Comparison of ENCODE assay signal across 17 mouse cellular contexts in genomic region chr15:21069264-21069663, GRCm38 (mm10).
"Had no signal": no experiment of that assay in that cellular context is flagged by ENCODE, and none has a peak within 500 bp of the region (broad histone marks: within the 10 kb centered on the region; RNA-seq: fewer than 3 reads in every experiment).

No protein-coding gene starts in this region.

- H3K36me3 ChIP-seq: neural tube, embryonic 12.5 days; neural tube, embryonic 13.5 days; neural tube, embryonic 15.5 days; stomach, embryonic 15.5 days had no signal

- H3K9me3 ChIP-seq: neural tube, embryonic 12.5 days; neural tube, embryonic 13.5 days; neural tube, embryonic 15.5 days; stomach, embryonic 15.5 days had no signal

- H3K4me1 ChIP-seq: neural tube, embryonic 12.5 days; neural tube, embryonic 13.5 days; neural tube, embryonic 15.5 days; stomach, embryonic 15.5 days had no signal

- H3K27me3 ChIP-seq: neural tube, embryonic 12.5 days; neural tube, embryonic 13.5 days; neural tube, embryonic 15.5 days; stomach, embryonic 15.5 days had no signal

- H3K4me3 ChIP-seq: neural tube, embryonic 12.5 days; neural tube, embryonic 13.5 days; neural tube, embryonic 15.5 days; stomach, embryonic 15.5 days had no signal

- H3K27ac ChIP-seq: neural tube, embryonic 12.5 days; neural tube, embryonic 13.5 days; neural tube, embryonic 15.5 days; stomach, embryonic 15.5 days; stomach, postnatal 0 days had no signal

- H3K9ac ChIP-seq: neural tube, embryonic 12.5 days; neural tube, embryonic 13.5 days; neural tube, embryonic 15.5 days; stomach, embryonic 15.5 days had no signal

- DNase-seq: retina, postnatal 1 day; right cerebral cortex, adult 18-20 months; right cerebral cortex, postnatal 14 days; right cerebral cortex, postnatal 25 days; right cerebral cortex, postnatal 4 days; spleen, adult 18-20 months; thymus, adult 18-20 months; thymus, adult 2 months; thymus, postnatal 14 days; thymus, postnatal 25 days; thymus, postnatal 36 days; thymus, postnatal 4 days had no signal
